Mouse (Mus musculus): ENCODE data around the gene Tmem82.

The Tmem82 gene

DNA sequence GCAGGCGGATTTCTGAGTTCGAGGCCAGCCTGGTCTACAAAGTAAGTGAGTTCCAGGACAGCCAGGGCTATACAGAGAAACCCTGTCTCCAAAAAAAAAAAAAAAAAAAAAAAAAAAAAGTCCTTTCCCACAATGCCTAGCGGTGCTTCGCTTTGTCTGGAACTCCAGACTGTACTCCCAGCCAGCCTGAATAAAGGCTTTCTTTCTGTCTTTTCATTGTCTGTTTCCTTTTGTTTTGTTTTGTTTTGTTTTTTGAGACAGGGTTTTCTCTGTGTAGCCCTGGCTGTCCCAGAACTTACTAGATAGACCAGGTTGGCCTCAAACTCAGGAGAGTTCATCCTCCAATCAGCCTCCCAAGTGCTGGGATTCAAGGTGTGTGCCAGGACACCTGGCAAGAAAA, 54.2 kb downstream of the Tmem82 start:
- POLR2A ChIA-PET = interaction anchor here (0.6 to 39.3 kb wide), 80 partner anchors 4 to 1599 kb away, joined by 3 to 2081 read pairs (median 10); partner anchors contain the start of genes Spen (in 3 of the 4), Tmem82 (in 3 of the 4), Hspb7 (in 2 of the 4) and Zbtb17 (in 1 of the 4)

More for the DNA sequence above, 54.2 kb downstream of the Tmem82 start:
- CTCF ChIA-PET = interaction anchor here in 2 of 4 experiments (0.5 to 2.2 kb wide), 6 partner anchors 10 to 785 kb away, joined by 3 to 18 read pairs (median 6); no protein-coding TSS in a partner anchor

Measured in embryonic stem cell, embryonic (primary cell).